Mouse (Mus musculus): ENCODE data around the gene Rnd1. TPM values are rescaled to one million over a fixed set of nuclear protein-coding genes. Genes with fewer than 3 reads are reported as not detected.

Rnd1 gene
- 2.1 and 3.0 TPM in 2 replicates for polyA plus RNA-seq (2012; rRNA removed)

DNA sequence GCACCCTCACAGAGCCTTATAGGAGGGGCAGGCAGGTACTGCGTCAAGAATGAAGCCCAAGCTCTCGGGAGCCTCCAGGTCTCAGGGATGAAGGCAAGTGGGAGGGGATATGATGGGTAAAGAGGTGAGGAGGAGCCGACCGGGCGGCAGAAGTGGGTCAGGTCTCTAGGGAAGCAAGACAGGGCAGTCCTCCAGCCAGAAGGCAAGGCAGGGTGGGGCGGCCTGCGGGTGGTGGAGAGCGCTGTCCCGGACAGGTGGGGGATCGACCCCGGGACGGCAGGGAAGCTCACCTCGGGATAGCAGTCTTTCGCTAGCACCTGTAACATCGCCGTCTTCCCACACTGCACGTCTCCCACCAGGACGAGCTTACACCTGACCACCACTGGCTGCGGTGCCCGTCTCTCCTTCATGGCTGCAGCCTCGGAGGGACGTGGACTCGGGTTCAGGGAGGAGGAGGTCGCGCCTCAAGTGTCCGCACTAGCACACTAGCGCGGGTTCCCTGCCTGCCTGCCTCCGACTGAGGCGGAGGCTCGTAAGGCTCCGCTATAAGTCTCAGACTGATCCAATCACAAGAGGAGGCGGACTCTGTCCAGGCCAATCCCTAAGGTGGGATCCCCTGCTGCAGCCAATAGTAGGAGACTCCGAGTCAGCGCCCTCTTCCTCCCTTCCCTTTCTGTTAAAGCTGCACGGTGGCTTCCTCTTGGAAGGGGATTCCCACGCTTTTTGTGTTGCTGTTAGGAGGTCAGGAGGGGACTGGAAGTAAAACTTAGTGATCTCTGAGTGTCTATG is at the start of gene Rnd1:
Gene Rnd1, minus strand, starts transcription at position 522 of the 789 bp plus-strand sequence.
- peak; percentile 59 for DNase-seq (ENCODE audit: low spot score)

DNA sequence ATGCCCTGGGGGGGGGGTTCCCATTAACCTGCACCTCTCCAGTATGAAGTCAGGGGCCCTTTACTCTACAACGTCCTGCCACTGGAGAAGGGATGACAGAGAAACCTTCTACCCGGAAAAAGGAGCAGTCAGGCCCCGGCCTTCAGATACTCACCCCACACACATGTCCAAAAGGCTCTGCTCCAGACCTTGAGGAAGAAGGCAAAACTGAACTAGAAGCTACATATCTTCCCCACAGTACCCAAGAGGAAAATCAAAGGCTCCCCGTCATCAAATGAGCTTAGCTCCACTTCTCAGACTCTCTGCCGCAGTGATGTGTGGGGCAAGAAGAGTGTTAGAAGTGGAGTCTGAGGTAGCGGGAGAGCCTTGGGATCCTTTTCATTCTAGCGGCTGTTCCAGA is 49.5 kb upstream of the Rnd1 start:
- DNase-seq (ENCODE audit: low spot score) = no peak

DNA sequence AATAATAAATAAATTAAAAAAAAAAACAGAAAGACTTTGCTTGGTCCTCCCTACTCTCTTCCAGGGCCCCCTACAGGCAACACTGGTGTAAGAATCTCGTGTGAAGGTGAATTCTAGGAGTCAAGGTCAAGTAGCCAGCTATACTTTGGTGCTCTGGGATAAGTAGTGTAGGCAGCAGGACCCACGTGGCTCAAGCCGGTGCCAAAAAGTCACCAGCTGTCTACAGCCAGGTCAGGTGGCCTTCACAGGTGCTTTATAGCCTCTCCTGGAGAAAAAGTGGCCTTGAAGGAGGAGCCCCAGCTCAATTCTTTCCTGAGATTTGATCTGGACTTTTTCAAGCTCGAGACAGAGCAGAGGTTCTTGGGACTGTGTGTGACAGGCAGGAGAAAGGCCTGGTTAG is 48.8 kb upstream of the Rnd1 start:
- DNase-seq (ENCODE audit: low spot score) = no peak

DNA sequence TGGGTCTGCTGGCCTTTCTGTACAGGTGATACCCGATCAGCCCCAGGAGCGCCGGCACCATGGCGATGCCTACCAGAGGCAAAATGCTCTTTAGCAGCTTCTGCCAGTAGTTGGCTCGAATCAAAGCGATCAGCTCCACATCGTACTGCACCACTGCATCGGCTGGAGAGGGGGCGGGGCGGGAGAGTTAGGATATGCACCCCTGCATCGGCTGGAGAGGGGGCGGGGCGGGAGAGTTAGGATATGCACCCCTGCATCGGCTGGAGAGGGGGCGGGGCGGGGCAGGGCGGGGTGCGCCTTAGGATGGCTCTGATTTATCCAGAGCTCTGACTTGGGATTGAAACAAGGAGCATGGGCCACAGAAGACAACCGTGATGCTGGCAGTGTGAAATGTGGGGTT is 47.2 kb upstream of the Rnd1 start:
- no peak for DNase-seq (ENCODE audit: low spot score)

DNA sequence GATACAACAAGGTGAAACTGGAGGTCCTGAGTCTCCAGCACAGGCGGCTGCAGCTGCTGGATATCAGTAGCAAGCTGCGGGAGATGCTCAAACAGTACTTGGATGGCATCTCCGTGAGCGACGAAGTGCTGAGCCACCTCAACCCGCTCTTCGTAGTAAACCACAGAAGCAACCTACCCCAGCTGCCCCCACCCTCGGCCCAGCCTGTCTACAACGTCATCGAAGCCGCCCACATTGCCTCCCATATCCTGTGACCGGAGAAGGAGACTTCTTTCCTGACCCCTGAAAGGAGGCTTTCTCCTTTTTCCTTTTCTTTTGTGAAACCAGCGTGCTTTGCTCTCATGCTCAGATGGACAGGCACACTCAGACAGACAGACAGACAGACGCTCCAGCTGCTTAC is 45.6 kb upstream of the Rnd1 start:
- DNase-seq (ENCODE audit: low spot score) = no peak

DNA sequence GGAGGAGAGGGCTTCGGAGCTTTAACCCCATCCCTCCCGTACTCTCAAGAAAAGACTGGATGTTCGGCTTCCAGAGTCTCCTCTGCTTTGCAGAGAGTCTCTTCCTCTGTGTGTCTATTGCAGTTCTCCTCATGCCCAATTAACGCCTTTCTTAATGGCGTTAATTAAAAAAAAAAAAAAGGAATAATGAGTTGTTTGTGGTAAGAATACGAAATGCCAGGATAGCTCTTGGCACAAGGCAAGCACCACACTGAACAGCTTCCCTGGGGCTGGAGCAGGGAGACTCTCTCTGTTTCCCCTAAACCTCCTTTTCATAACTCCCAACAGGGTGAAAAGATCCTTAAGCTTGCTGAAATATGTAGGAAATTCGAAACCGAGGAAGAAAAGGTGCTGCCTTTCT is 44.9 kb upstream of the Rnd1 start:
- DNase-seq (ENCODE audit: low spot score) = no peak

DNA sequence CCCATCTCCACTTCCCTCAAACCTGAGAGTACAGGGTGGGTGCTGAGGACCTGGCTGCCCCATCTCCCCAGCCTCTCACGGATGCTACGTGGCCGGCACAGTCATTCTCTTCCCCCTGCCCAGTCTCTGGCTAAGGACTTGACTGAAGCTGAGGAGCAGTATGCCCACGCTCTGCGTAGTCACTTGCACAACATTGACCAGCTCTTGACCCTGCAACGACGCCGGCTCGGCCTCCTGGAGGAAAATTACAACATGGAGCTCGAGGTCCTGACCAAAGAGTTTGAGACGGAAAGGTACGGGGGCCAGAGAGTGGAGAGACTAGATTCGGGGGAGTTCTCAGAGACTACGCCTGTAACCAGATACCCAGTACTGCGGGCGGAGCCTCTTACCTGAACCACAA is 40.0 kb upstream of the Rnd1 start:
- no peak for DNase-seq (ENCODE audit: low spot score)

DNA sequence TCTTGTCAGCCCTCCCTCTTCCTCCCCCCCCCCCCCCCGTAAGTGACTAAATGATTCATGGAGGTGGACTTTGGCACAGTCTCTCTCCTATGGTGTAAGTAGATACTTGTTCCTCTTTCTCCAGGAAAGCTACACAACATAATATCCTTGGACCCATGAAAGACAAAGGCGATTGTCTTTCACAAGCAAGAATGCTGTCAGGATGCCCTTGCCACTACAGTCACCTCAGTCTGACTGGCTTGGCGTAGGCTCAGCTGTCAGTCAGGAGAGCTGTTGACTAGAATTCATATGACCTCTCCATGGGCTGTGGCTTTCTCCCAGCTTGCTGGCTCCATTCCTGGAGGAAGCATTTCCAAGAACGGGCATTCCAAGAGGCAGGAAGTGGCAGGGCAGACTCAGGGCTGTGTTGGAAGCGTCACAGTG is 37.0 kb upstream of the Rnd1 start:
- no peak for DNase-seq (ENCODE audit: low spot score)

DNA sequence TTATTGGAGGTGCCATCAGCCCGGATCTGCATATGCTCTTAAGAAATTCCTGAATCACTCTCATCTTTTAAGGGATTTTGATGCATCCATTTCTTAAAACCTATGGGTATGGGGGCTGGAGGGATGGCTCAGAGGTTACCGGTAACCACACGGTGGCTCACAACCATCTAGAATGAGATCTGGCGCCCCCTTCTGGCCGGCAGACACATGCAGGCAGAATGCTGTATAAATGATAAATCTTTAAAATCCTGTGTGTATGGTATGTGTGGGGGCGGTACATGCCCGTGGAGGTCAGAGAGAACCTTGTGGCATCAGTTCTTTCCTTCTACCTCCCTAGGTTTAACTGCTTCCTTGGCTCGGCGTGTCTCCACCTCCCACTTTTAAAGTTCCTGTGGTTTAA is 33.2 kb upstream of the Rnd1 start:
- DNase-seq (ENCODE audit: low spot score) = peak; percentile 49

DNA sequence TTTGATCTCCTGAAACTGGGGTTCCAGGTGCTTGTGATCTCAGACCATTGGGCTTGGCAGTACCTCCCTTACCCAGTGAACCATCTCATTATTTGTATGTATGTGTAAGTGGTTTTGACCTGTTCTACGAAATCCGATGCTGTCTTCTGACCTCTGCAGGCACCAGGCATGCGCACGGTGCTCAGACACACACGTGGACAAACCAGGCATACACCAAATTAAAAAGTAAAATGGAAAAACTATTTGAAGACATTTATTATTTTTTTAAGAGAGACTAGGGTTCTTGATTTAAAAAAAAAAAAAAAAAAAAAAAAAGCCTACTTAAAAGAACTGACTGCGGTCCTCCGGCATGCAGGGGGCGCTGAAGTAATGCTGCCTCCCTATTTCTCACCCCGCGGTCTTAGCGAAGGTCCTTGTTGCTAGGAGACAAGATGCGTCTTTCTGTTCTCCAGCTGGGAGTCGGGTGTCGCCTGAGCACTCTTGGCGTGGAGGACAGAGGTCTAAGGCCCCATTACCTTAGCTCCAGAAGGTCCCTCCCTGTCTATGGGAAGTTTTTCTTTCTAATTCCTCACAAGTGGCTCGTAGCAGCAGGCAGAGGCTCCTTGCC is 30.6 kb upstream of the Rnd1 start, which contains the start of gene Ccdc65:
Gene Ccdc65, plus strand, starts transcription at position 442 of the 607 bp plus-strand sequence.
- DNase-seq (ENCODE audit: low spot score) = peak; percentile 62

DNA sequence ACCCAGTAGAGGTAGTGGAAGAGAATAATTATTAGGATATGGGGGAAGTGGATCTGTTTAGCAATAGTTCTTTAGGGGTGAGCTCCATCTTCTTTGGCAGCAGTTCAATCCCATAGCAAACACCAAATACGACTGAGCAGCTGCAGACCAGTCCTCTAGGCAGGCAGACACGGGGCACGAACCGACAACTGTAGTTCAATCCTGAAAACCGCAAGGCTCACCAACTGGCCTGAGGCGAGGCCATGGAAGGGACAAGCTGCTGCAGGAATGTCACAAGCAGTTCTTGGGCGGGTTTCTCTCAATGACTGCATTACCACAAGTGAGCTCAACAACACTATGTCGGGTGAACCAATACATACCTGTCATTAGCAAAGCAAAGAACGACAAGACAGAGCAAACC is 27.1 kb upstream of the Rnd1 start:
- DNase-seq (ENCODE audit: low spot score) = no peak

DNA sequence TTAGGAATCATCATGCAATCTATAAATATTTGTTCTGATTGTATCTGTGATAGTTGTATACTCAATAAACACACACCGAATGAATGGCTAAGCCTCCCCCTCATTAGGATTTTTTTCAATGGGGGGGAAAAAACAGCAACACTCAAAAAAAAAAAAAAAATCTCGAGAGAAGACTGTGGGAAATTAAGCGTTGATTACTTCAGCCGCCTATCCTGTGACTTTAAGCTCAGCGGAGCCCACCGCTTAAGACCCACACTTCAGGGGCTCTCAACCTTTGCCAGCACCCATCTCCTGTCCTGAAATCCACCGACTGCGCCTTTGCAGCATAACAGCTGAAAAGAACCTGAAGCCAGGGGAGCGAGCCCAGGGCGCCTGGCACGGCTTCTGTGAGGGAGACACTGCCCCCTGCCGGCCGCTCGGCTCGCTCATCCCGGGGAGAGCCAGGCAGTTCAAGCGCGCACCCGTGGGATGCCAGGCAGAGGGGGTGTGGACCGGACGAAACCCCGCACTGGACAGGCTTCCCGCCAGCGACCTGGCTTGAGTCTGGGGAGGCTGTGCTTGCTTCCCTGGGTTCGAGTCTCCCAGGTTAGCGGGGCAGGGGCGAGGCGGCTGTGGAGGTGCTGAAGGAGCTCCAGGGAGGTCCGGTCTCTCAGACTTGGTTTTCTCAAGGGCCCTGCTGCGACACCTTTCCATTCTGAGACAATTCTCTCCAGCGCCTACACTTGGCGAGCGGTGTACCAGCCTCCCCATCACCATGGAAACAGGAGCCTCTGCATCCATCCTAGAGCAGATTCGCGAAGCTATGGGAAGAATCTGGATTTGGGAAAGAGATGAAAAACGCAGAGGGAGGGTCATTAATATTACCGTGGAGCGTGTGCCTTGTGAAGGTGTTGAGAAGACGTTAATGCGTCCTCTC is 22.2 kb upstream of the Rnd1 start:
- DNase-seq (ENCODE audit: low spot score) = peak; percentile 77

DNA sequence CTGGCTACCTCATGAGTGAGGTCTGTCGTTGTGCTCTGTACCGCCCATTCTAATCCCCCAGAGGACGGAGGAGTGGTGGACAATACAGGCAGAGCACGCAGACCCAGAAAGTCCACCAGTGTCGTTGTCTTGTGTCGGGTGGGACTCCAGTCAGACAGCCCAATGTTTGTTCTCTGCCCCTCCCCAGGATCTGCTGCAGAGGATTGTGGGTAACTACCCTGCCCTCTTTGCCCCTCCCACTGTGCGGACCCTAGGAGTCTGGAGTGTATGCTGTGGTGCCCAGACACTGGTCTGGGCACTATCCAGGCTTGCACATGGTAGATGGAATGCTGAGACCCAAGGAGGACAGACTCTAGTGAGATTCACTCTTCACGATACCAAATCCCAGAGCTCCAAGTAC is 19.0 kb upstream of the Rnd1 start:
- no peak for DNase-seq (ENCODE audit: low spot score)

DNA sequence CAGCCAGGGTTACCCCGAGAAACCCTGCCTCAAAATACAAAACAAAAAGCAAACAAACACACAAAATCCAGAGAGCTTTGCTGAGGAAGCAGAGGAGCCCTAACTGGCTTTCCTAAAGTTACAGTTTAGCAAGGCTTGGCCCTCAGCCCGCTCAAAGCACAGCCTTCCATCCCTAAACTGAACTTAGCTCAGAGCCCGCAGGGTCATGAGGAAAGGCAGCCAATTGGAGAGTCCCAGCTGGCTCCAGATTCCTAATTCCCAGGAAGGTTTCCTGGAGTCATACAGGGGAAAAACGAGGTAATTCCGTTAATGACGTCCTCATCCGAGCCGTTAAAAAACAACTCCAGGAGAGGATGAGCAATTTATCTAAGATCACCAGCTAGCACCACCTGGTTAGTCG is 18.5 kb upstream of the Rnd1 start:
- DNase-seq (ENCODE audit: low spot score) = no peak

DNA sequence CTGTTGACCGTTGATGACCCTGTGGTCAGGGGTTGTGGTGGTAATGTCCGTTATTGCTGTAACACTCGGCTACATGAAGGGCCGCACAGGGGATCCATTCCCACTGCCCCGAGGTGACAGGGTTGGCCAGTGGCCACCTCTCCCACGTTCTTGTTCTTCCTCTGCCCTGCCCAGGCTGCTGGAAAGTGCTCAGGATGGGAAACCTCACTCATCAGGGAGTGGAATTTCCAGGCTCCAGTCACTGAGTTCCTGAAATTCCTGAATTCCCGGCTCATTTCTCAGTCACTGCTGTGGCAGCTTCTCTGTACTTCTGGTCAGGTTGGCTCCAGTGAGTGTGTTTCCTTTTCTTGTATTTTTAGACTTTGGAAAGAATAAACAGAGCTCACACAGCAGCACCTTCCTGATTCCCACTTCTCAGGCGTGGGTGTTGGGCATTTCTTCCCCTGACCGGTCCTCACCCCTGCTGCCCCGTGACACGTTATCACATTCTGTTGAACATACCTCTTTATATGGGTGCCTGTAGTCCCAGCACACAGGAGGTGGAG is 15.0 kb upstream of the Rnd1 start:
- DNase-seq (ENCODE audit: low spot score) = no peak

DNA sequence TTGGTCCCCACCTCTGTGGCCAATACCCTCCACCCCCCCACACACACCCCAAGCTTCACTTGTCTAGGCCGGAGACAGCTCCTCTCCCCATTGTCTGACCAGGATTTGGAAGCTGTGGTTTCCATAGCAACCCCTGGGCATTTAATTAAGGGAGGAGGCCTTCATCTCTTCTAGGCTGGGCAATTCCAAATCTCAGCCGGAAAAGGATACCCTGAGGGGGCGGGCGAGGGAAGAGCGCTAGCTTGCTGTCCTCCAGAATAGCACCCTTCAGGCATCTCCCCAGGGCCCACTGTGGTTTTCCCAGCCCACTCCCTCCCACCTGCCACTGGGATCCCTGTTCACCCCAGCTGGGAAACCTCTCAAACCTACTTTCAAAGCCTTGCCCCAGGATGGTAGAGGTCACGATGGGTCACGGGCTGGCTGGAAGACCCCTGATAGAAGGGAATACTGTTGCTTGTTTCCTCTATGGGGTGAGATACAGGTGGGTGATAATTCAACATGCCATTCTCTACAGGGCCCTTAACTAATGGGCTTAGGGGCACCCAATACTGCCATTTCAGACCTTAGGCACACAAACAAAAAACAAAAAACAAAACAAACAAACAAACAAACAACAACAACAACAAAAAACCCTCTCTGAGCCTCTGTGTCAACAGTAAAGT is 14.4 kb upstream of the Rnd1 start:
- DNase-seq (ENCODE audit: low spot score) = no peak

DNA sequence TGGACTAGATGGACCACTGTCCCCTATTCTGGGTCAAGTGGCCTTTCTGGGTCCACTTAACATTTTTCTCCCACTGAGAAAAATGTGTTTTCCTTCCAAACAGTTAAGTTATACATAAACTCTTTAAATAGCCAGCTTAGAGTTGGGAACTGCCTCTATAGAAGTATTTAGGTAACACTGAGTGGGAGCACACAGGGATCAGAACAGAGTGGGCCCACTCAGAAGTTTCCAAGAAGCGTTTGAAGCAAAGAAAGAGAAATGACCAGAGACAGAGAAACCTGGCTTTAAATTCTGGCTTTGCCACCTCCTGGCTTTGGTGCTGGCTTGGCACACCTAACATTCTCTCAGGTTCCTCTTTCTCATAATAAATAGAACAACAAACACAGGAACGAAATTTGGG is 12.4 kb upstream of the Rnd1 start:
- DNase-seq (ENCODE audit: low spot score) = no peak

DNA sequence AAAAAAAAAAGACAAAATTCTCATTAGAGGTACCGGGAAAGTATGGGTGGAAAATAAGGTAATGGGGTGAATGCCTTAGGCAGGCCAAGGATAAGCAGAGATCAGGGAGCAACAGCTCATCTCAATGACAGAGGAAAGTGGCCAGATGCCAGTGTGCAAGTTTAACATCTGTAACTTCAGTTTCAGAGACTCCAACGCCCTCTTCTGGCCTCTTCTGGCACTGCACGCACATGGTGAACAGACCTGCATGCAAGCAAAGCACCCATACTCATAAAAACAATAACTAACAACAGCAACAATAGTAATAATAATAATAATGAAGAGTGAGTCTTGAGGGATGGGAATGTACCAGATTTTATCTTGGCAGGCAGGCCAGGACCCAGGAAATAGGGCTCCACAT is 8.7 kb upstream of the Rnd1 start:
- no peak for DNase-seq (ENCODE audit: low spot score)

DNA sequence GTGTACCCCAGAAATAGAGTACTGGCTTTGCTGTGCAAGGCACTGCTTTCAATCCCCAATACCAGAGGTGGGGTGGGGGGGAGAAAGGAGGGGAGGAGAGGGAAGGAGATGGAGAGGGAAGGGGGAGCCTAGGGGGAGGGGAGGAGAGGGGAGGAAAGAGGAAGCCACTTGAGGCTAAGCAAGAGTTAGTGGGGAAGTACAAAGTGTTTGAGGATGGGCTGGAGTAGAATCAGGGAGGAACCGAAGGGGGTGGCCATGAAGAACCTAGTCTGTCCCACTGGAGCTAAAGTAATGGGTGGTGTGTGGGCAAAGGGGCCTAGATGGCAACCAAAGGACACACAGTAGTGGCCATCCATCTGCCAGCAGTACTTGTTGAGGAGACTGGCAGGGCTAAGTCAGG is 6.5 kb upstream of the Rnd1 start:
- no peak for DNase-seq (ENCODE audit: low spot score)

DNA sequence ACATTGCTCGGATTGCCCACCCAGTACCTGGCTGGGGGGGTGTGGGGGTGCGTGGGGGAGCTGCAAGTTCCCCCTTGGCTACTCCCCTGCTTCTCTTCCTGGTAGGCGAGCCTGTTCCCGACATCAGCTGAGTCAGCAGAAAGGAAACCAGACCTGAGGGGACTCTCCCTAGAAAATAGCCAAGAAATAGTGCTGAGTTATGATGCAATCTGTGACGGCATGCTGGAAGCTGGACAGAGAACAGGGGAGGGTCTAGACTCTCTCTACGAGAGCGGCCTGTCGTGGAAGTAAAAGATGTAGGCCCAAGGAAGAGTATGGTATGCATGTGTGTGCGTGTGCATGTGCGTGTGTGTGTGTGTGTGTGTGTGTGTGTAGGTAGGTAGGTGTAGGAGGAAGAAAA is 5.9 kb upstream of the Rnd1 start:
- no peak for DNase-seq (ENCODE audit: low spot score)

DNA sequence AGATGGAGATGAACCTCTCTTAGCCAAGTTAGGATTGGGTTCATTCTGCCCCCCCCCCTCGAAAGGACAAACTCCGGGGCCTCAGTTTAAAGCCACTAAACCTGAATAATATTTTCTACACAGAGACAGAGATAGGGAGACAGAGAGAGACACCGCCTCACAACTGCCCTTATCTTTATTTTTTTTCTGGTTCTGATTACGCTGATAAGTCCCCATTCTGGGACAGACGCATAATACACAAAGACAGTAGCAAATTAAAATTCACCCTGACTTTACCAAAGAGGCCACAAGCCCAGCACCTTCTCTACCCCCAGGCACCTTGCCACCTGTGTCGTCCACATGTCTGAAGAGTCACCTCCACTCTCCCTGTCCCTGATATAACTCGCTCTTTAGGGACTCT is 4.4 kb upstream of the Rnd1 start:
- no peak for DNase-seq (ENCODE audit: low spot score)

DNA sequence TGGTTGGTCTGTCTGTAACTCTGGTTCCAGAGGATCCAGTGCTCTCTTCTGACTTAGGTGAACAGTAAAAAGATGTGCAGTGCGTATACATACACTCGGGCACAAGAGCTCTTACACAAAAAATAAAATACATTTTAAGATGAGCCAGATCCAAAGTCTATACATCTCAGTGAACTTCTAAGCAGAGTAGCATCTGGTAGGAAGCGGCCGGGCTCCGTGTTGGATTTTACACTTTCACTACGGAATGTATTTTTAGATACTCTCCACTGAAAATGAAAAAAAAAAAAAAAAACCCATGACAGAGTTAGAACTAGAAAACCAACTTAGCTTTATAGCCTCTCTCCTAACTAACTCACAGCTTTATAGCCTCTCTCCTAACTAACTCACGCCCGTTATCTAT is 3.4 kb upstream of the Rnd1 start:
- DNase-seq (ENCODE audit: low spot score) = no peak
